Mouse (Mus musculus) G1E (cell line): ENCODE results near the gene Alg12.

Experiments used
- CTCF ChIP-seq: IDR thresholded peaks from 2 replicates; pipeline ENCODE4 v1.5.1; 2012; ENCODE audit warnings: low read depth, low read length, inconsistent platforms, mixed read lengths
- TAL1 ChIP-seq: conservative IDR thresholded peaks from 2 replicates; pipeline ENCODE4 v1.6.1; 2012; ENCODE audit warnings: low read depth, low read length, inconsistent platforms, mixed read lengths

DNA sequence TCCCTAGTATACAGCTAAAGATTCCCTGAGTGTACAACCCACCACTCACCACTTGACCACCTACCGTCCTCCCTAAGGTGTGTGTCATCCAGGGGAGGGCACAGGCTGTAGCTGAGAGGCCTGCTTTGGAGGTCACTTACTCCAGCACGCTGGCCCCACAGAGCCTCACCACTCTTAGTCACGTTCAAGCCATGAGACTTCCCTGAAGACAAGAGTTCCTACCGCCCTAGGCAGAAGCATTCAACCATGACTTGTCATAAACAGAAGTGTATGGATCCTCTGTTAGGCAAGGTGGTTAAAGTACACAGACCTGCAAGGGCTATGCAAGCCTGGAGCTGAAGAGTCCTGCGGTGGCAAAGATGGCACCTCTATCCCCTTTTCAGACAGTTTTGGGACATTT, 11.6 kb upstream of the Alg12 start:
- TF ChIP-seq TAL1 (no peak), CTCF (no peak)
